Mouse (Mus musculus) heart, postnatal 0 days (tissue): ENCODE results near the gene Cdc14a. TPM values are rescaled to one million over a fixed set of nuclear protein-coding genes. Genes with fewer than 3 reads are reported as not detected.

Experiments
- ATAC-seq: fragments of 200-750 bp; cut with Nextera tagmentation; 2 replicates; pipeline ENCODE4 v1.8.0; 2017; ENCODE audit warnings: low read depth, moderate number of reproducible peaks, moderate library complexity; ENCODE audit not compliant: insufficient read depth
- DNase-seq: peaks from one replicate; pipeline ENCODE4 v3.0.0-alpha.2; 2016; ENCODE audit warnings: low spot score
- H3K27ac ChIP-seq: fragments of 300-500 bp; sonication (generic); 2 replicates; pipeline ENCODE4 v1.5.1; 2014; ENCODE audit warnings: low read depth, mild to moderate bottlenecking
- H3K27me3 ChIP-seq: fragments of 300-500 bp; sonication (generic); 2 replicates; pipeline ENCODE4 v1.6.1; 2014; ENCODE audit warnings: low read length, mixed read lengths; ENCODE audit not compliant: control insufficient read depth, insufficient read depth
- H3K36me3 ChIP-seq: fragments of 300-500 bp; sonication (generic); replicated peaks from 2 replicates; pipeline ENCODE4 v1.6.1; 2014; ENCODE audit warnings: low read length, mixed read lengths; ENCODE audit not compliant: control insufficient read depth, insufficient read depth
- H3K4me1 ChIP-seq: fragments of 300-500 bp; sonication (generic); 2 replicates; pipeline ENCODE4 v1.6.1; 2014; ENCODE audit warnings: antibody characterized with exemption; ENCODE audit not compliant: control insufficient read depth, insufficient read depth
- H3K4me2 ChIP-seq: fragments of 300-500 bp; sonication (generic); 2 replicates; pipeline ENCODE4 v1.6.1; 2014; ENCODE audit warnings: low read depth, mild to moderate bottlenecking, low read length, moderate library complexity
- H3K4me3 ChIP-seq: fragments of 300-500 bp; sonication (generic); 2 replicates; pipeline ENCODE4 v1.5.1; 2014; ENCODE audit warnings: low read depth, low read length
- H3K9ac ChIP-seq: fragments of 300-500 bp; sonication (generic); replicated peaks from 2 replicates; pipeline ENCODE4 v1.6.1; 2014; ENCODE audit warnings: low read depth, low read length, mixed read lengths
- H3K9me3 ChIP-seq: fragments of 300-500 bp; sonication (generic); replicated peaks from 2 replicates; pipeline ENCODE4 v1.6.1; 2016; ENCODE audit warnings: low read length; ENCODE audit not compliant: control insufficient read depth
- CTCF ChIP-seq: IDR thresholded peaks from 2 replicates; pipeline ENCODE4 v1.5.1; 2016; ENCODE audit warnings: antibody characterized with exemption, control low read depth, low read depth
- EP300 ChIP-seq: IDR thresholded peaks from 2 replicates; pipeline ENCODE4 v1.6.1; 2016; ENCODE audit warnings: antibody characterized with exemption, low read depth
- WGBS: fragments of 180-500 bp; shearing (Covaris S2); extraction: QIAGEN DNeasy Blood & Tissue Kit; methylation state at CpG from one replicate; pipeline ENCODE4 v1.1.7; 2014; 5-methylcytosine and 5-hydroxymethylcytosine counted together
- polyA plus RNA-seq: library from polyadenylated mRNA; unstranded; fragments of >200 nt; fragmentation: Nextera tagmentation; extraction: Ambion mirVana; gene quantifications from 2 replicates; pipeline ENCODE4 v1.2.1, GENCODE M21; 2015
- total RNA-seq: library from RNA; depleted of rRNA; stranded (reverse); fragments of >200 nt; gene quantifications from 2 replicates; pipeline ENCODE4 v1.2.3, GENCODE M21; 2014; ENCODE audit warnings: low replicate concordance

The Cdc14a gene
- total and polyA plus RNA-seq, 2 experiments from 2014 or later = 2.5 to 6.1 TPM

DNA sequence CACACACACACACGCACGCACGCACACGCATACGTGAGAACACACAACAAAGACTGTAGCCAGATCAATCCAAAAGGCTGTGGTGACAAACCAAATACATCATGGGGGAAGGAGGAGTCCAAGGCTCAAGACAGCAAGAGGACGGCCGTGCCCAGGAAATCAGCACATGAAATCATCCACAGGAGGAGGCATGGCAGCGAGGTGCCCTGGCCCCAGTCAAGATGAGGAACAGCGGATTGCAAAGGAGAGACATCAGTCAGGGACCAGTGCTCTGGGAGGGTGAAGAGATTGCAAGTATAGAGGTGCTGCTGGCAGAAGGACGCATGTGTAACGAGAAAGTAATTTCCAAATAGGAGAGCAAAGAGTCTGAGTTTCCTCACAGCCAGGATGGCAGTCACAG, 22.4 kb downstream of the Cdc14a start:
- no peak overlapping the region for H3K27ac ChIP-seq
- H3K9me3 ChIP-seq = no peaks in the 10 kb centered on the region
- no peak for DNase-seq
- H3K27me3 ChIP-seq = no peaks in the 10 kb centered on the region
- TF ChIP-seq EP300 (no peak), CTCF (no peak)
- H3K36me3 ChIP-seq = no peaks in the 10 kb centered on the region
- no peak overlapping the region for H3K4me3 ChIP-seq
- H3K4me2 ChIP-seq = no peak overlapping the region
- 85% methylated on average over 11 of the region's 11 CpGs for WGBS
- no peaks in the 10 kb centered on the region for H3K4me1 ChIP-seq
- H3K9ac ChIP-seq = no peak overlapping the region
- ATAC-seq = no peak

DNA sequence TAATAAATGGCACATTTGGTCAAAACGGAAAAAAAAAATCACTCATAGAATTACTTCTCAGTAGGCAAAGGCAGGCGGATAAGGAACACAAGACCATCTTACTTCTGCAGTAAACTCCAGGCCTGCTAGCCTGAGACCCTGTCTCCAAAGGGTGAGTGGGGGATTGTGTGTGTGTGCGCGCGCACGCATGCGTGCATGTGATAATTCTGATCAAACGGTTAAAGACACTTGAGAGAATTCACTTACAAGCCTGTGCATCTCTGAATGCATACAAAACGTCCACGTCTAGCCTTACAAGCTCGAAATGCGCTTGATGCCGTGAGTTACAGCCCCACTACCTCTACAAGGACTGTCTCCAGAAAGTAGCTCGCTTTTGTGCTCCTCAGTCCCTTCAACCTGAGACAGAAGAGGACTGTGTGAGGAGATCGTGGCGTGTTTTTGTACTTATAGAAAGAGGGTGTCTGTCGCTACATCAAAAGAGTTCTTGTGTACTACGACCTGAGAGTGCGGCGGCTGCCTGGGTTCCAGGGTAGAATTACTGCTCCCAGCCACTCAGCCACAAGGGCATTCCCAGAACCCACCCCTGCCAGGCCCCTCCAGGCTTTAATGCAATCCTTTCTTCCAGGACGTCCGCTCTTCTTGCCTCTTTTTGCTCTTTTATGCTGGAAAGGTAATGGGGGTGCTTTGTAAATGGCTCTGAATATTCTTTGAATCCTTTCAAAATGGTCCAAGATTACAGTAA, 24.3 kb downstream of the Cdc14a start:
- H3K27ac ChIP-seq = no peak overlapping the region
- H3K4me1 ChIP-seq = no peaks in the 10 kb centered on the region
- no peak overlapping the region for H3K9ac ChIP-seq
- 85% methylated on average over 22 of the region's 22 CpGs for WGBS
- no peak for ATAC-seq
- no peaks in the 10 kb centered on the region for H3K27me3 ChIP-seq
- H3K9me3 ChIP-seq = no peaks in the 10 kb centered on the region
- TF ChIP-seq EP300 (no peak), CTCF (no peak)
- H3K4me3 ChIP-seq = no peak overlapping the region
- H3K36me3 ChIP-seq = no peaks in the 10 kb centered on the region
- H3K4me2 ChIP-seq = no peak overlapping the region
- DNase-seq = no peak

DNA sequence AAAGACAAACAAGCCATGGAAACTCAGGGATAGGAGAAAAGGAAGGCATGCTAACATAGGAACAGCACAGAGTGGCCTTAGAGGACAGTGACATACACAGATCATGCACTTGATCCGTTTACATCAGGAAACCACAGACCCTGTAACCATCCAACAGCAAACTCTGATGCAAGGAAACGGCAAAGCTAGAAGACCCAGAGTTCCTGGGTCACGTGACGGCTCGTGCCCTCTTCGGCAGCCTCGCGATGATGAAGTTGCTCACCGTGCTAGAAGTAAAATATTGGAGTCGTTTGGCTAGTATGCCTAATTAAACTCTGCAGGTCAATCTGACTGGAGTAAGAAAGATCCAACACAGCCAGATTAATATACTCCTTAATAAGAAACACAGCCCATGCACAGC, 25.3 kb downstream of the Cdc14a start:
- no peak for ATAC-seq
- WGBS = 85% methylated on average over 10 of the region's 10 CpGs
- TF ChIP-seq EP300 = no peak
- TF ChIP-seq CTCF = no peak
- DNase-seq = no peak
- H3K4me3 ChIP-seq = no peak overlapping the region
- no peaks in the 10 kb centered on the region for H3K27me3 ChIP-seq
- no peaks in the 10 kb centered on the region for H3K9me3 ChIP-seq
- H3K27ac ChIP-seq = no peak overlapping the region
- no peaks in the 10 kb centered on the region for H3K4me1 ChIP-seq
- no peaks in the 10 kb centered on the region for H3K36me3 ChIP-seq
- no peak overlapping the region for H3K4me2 ChIP-seq
- no peak overlapping the region for H3K9ac ChIP-seq

DNA sequence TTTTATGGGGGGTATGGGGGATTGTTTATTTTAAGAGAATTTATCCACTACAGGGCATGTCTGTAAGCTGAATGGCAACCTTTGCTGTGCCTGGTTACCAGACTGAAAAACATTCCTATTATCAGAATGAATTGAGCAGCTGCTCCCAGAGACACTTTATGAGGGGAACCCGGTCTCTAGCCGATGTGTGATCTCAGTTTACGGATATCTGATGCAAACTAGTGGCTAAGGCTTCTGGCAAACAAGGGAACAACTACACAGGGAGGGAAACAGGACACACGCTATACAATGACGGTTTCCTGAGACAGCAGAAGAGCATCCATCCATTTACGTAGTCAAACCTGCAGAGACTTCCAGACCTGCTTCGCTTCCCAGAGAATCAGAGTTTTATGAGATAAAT, 25.9 kb downstream of the Cdc14a start:
- no peaks in the 10 kb centered on the region for H3K27me3 ChIP-seq
- 83% methylated on average over 7 of the region's 7 CpGs for WGBS
- DNase-seq (no peak), ATAC-seq (no peak)
- no peak overlapping the region for H3K4me2 ChIP-seq
- no peaks in the 10 kb centered on the region for H3K36me3 ChIP-seq
- H3K9me3 ChIP-seq = no peaks in the 10 kb centered on the region
- H3K4me3 ChIP-seq = no peak overlapping the region
- no peaks in the 10 kb centered on the region for H3K4me1 ChIP-seq
- H3K27ac ChIP-seq = no peak overlapping the region
- H3K9ac ChIP-seq = no peak overlapping the region
- TF ChIP-seq CTCF = no peak
- TF ChIP-seq EP300 = no peak

DNA sequence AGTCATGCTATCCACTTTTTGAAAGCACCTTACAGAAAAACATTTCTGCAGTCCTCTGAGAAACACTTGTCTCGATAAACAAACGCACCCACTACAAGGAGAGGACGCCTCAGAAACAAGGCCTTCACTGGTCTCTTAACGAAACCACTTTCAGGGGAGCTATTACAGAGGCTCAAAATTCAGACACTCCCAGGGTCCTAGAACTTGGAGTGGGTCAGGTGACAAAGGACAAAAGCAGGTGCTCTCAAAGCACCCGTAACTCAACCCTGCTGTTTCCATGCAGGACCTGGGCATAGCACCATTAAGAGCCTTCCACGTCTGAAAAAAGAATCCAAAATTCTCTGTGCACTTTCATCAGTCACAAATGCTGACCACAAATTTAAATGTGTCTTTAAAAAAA, 26.5 kb downstream of the Cdc14a start:
- no peak for TF ChIP-seq EP300
- no peak overlapping the region for H3K9ac ChIP-seq
- no peaks in the 10 kb centered on the region for H3K4me1 ChIP-seq
- no peak overlapping the region for H3K27ac ChIP-seq
- WGBS = 88% methylated on average over 6 of the region's 6 CpGs
- no peaks in the 10 kb centered on the region for H3K36me3 ChIP-seq
- no peak overlapping the region for H3K4me3 ChIP-seq
- H3K9me3 ChIP-seq = no peaks in the 10 kb centered on the region
- no peak for ATAC-seq
- H3K4me2 ChIP-seq = no peak overlapping the region
- no peak for DNase-seq
- no peaks in the 10 kb centered on the region for H3K27me3 ChIP-seq

DNA sequence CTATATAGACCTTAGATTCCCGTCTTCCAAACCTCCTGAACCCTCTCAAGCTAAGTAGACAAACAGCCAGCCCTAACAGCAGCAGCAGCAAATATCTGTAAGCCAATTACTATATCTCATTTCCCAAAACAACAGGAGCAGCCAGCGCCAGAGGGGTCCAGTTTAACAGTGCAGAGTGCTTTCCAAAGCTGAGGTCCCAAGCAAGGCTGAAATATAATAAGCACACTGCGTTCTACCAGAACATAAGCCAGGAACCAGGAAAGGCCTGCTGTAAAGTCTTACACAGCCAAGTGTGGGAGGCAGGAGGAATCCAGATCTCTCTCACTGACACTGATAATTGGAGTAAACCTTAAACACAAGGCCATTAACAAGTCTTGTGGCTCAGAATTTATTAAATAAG, 27.3 kb downstream of the Cdc14a start:
- Histone ChIP-seq H3K4me3 (no peak overlapping the region), H3K4me2 (no peak overlapping the region), H3K9ac (no peak overlapping the region), H3K9me3 (no peaks in the 10 kb centered on the region), H3K36me3 (no peaks in the 10 kb centered on the region), H3K27me3 (no peaks in the 10 kb centered on the region), H3K4me1 (no peaks in the 10 kb centered on the region), H3K27ac (no peak overlapping the region)
- WGBS = 73% methylated on average over 3 of the region's 3 CpGs
- TF ChIP-seq EP300 = no peak
- no peak for TF ChIP-seq CTCF
- DNase-seq (no peak), ATAC-seq (no peak)
